ENCODE assay signal across 23 mouse cellular contexts in genomic region chr2:54283876-54284275, GRCm38 (mm10).
DNase-seq lines count a peak whose midpoint lies in the region; ATAC-seq and TF ChIP-seq lines count a peak whose summit lies in the region.
"Had no signal": no experiment of that assay in that cellular context is flagged by ENCODE, and none has a peak within 500 bp of the region (broad histone marks: within the 10 kb centered on the region; RNA-seq: fewer than 3 reads in every experiment).

No protein-coding gene starts in this region.

- TF ChIP-seq POLR2A in cerebellum, adult 2 months (IDR thresholded peaks at IDR 0.05; ENCODE audit: borderline replicate concordance, insufficient read depth, low read length), result no peak

- peak; percentile 79 for ATAC-seq in forebrain, postnatal 0 days
- no peak for ATAC-seq in forebrain, embryonic 16.5 days
- ATAC-seq: CD4-positive, CD25-positive, alpha-beta regulatory T cell, adult 4 months; forebrain, embryonic 15.5 days; intestine, embryonic 15.5 days; Patski had no signal

- H3K4me3 ChIP-seq in cerebellum, adult 2 months (replicated peaks; ENCODE audit: insufficient read depth, low read depth, low read length), result no peak overlapping the region
- no peak overlapping the region for H3K4me3 ChIP-seq in forebrain, postnatal 0 days (ENCODE audit: low read depth, low read length)
- H3K4me3 ChIP-seq in forebrain, embryonic 16.5 days (replicated peaks; ENCODE audit: low read length), result no peak overlapping the region
- no peak overlapping the region for H3K4me3 ChIP-seq in midbrain, embryonic 10.5 days
- H3K4me3 ChIP-seq: forebrain, embryonic 12.5 days; forebrain, embryonic 15.5 days; gastrocnemius, adult 2 months; hindbrain, embryonic 12.5 days; hindbrain, embryonic 15.5 days; intestine, embryonic 15.5 days had no signal

- H3K4me2 ChIP-seq in forebrain, postnatal 0 days (ENCODE audit: low read depth), result no peak overlapping the region
- no peak overlapping the region for H3K4me2 ChIP-seq in forebrain, embryonic 16.5 days (ENCODE audit: low read length)
- H3K4me2 ChIP-seq: forebrain, embryonic 12.5 days; forebrain, embryonic 15.5 days; heart, embryonic 11.5 days; hindbrain, embryonic 12.5 days; hindbrain, embryonic 15.5 days; intestine, embryonic 15.5 days had no signal

- 22% methylated on average over 2 of the region's 2 CpGs for WGBS in cerebellum, adult 2 months
- 72% methylated on average over 2 of the region's 2 CpGs for WGBS in forebrain, postnatal 0 days
- WGBS in forebrain, embryonic 16.5 days, result 77% methylated on average over 2 of the region's 2 CpGs
- WGBS in midbrain, embryonic 10.5 days, result 87% methylated on average over 2 of the region's 2 CpGs

- H3K4me1 ChIP-seq in cerebellum, adult 2 months (ENCODE audit: control insufficient read depth, insufficient read depth, low read length), result no peaks in the 10 kb centered on the region
- no peaks in the 10 kb centered on the region for H3K4me1 ChIP-seq in forebrain, postnatal 0 days (ENCODE audit: insufficient read depth)
- no peaks in the 10 kb centered on the region for H3K4me1 ChIP-seq in forebrain, embryonic 16.5 days (replicated peaks; ENCODE audit: control insufficient read depth, insufficient read depth, low read length)
- no peaks in the 10 kb centered on the region for H3K4me1 ChIP-seq in midbrain, embryonic 10.5 days
- H3K4me1 ChIP-seq: forebrain, embryonic 12.5 days; forebrain, embryonic 15.5 days; hindbrain, embryonic 12.5 days; hindbrain, embryonic 15.5 days; intestine, embryonic 15.5 days had no signal

- H3K9me3 ChIP-seq in forebrain, postnatal 0 days (ENCODE audit: low read length), result no peaks in the 10 kb centered on the region
- no peaks in the 10 kb centered on the region for H3K9me3 ChIP-seq in forebrain, embryonic 16.5 days (ENCODE audit: control insufficient read depth, low read length)
- no peaks in the 10 kb centered on the region for H3K9me3 ChIP-seq in midbrain, embryonic 10.5 days (replicated peaks)
- H3K9me3 ChIP-seq: forebrain, embryonic 12.5 days; forebrain, embryonic 15.5 days; hindbrain, embryonic 12.5 days; hindbrain, embryonic 15.5 days; intestine, embryonic 15.5 days had no signal

- DNase-seq in cerebellum, postnatal 10 days, result peak; percentile 9 to 12
- no peak for DNase-seq in cerebellum, adult 2 months
- peak; percentile 36 for DNase-seq in forebrain, postnatal 0 days
- DNase-seq in brain, adult 2 months (ENCODE audit: low read depth, low spot score), result peak; percentile 3
- no peak for DNase-seq in midbrain, embryonic 10.5 days (ENCODE audit: low spot score)
- DNase-seq in adrenal gland, adult 8-10 months, result no peak
- DNase-seq in adrenal gland, postnatal 4 days (ENCODE audit: low spot score in 2 of 2), result no peak
- DNase-seq: adrenal gland, postnatal 14 days; cerebellum, adult 8-10 months; gastrocnemius, adult 2 months; gastrocnemius, postnatal 14 days; heart, adult 11 months; kidney, adult 11 months; kidney, adult 8-10 months had no signal

- no peak overlapping the region for H3K9ac ChIP-seq in forebrain, postnatal 0 days
- H3K9ac ChIP-seq in forebrain, embryonic 16.5 days (replicated peaks; ENCODE audit: low read depth, low read length), result no peak overlapping the region
- H3K9ac ChIP-seq: forebrain, embryonic 12.5 days; forebrain, embryonic 15.5 days; hindbrain, embryonic 12.5 days; hindbrain, embryonic 15.5 days; intestine, embryonic 15.5 days had no signal

- H3K36me3 ChIP-seq in forebrain, postnatal 0 days (ENCODE audit: insufficient read depth), result no peaks in the 10 kb centered on the region
- H3K36me3 ChIP-seq in forebrain, embryonic 16.5 days (ENCODE audit: control insufficient read depth, insufficient read depth), result no peaks in the 10 kb centered on the region
- H3K36me3 ChIP-seq in midbrain, embryonic 10.5 days, result no peaks in the 10 kb centered on the region
- H3K36me3 ChIP-seq: forebrain, embryonic 12.5 days; forebrain, embryonic 15.5 days; hindbrain, embryonic 12.5 days; hindbrain, embryonic 15.5 days; intestine, embryonic 15.5 days had no signal

- no peak overlapping the region for H3K27ac ChIP-seq in cerebellum, adult 2 months (ENCODE audit: insufficient read depth, low read length)
- no peak overlapping the region for H3K27ac ChIP-seq in forebrain, postnatal 0 days (ENCODE audit: low read depth, low read length)
- H3K27ac ChIP-seq in forebrain, embryonic 16.5 days (ENCODE audit: low read length), result no peak overlapping the region
- H3K27ac ChIP-seq in midbrain, embryonic 10.5 days (replicated peaks), result no peak overlapping the region
- H3K27ac ChIP-seq: forebrain, embryonic 12.5 days; forebrain, embryonic 15.5 days; gastrocnemius, adult 2 months; hindbrain, embryonic 12.5 days; hindbrain, embryonic 15.5 days; intestine, embryonic 15.5 days had no signal

- no peak for TF ChIP-seq CTCF in cerebellum, adult 2 months (IDR thresholded peaks at IDR 0.05; ENCODE audit: borderline replicate concordance, insufficient read depth, low read depth, low read length)
- TF ChIP-seq CTCF in forebrain, postnatal 0 days (IDR thresholded peaks at IDR 0.05; ENCODE audit: low read depth), result no peak

- H3K27me3 ChIP-seq in cerebellum, adult 2 months (ENCODE audit: control insufficient read depth, insufficient read depth, low read length), result no peaks in the 10 kb centered on the region
- H3K27me3 ChIP-seq in forebrain, postnatal 0 days (ENCODE audit: insufficient read depth, low read length), result no peaks in the 10 kb centered on the region
- no peaks in the 10 kb centered on the region for H3K27me3 ChIP-seq in forebrain, embryonic 16.5 days (replicated peaks; ENCODE audit: control insufficient read depth, insufficient read depth, low read length)
- H3K27me3 ChIP-seq in midbrain, embryonic 10.5 days (ENCODE audit: low read depth, poor library complexity, severe bottlenecking), result no peaks in the 10 kb centered on the region
- H3K27me3 ChIP-seq: forebrain, embryonic 12.5 days; forebrain, embryonic 15.5 days; hindbrain, embryonic 12.5 days; hindbrain, embryonic 15.5 days; intestine, embryonic 15.5 days; Patski had no signal

Comparison
In these comparisons a context has a peak if more than half of its experiments do, and no peak if none do; other contexts are left out.
1. DNase-seq: peak in cerebellum, postnatal 10 days (2 of 2), forebrain, postnatal 0 days (single experiment) and brain, adult 2 months (single experiment); none in cerebellum, adult 2 months (0 of 2), midbrain, embryonic 10.5 days (single experiment), adrenal gland, adult 8-10 months (single experiment) and adrenal gland, postnatal 4 days (0 of 2).